Mouse (Mus musculus) intestine, embryonic 14.5 days (tissue): Measurements from ENCODE around the gene Scrg1. TPM values are rescaled to one million over a fixed set of nuclear protein-coding genes. Genes with fewer than 3 reads are reported as not detected.
"Not testable (repeated sequence)": the region's sequence is repeated elsewhere in the genome, so short reads cannot be mapped to it uniquely, and the experiment has no call there.

Experiments used
- ATAC-seq: fragments of 200-750 bp; cut with Nextera tagmentation; replicated peaks from 2 replicates; pipeline ENCODE4 v1.8.0; 2017; ENCODE audit warnings: low read depth, moderate number of reproducible peaks, moderate TSS enrichment, moderate library complexity; ENCODE audit not compliant: low FRiP score, low TSS enrichment
- DNase-seq: peaks from one replicate; pipeline ENCODE4 v3.0.0-alpha.2; 2018; ENCODE audit warnings: low spot score
- H3K27ac ChIP-seq: fragments of 300-500 bp; sonication (generic); 2 replicates; pipeline ENCODE4 v1.5.1; 2014; ENCODE audit warnings: low read depth, mild to moderate bottlenecking, control low read depth
- H3K27me3 ChIP-seq: fragments of 300-500 bp; sonication (generic); replicated peaks from 2 replicates; pipeline ENCODE4 v1.6.1; 2014; ENCODE audit warnings: low read length, control low read depth; ENCODE audit not compliant: control insufficient read depth, insufficient read depth
- H3K36me3 ChIP-seq: fragments of 300-500 bp; sonication (generic); 2 replicates; pipeline ENCODE4 v1.6.1; 2014; ENCODE audit warnings: low read length, control low read depth; ENCODE audit not compliant: control insufficient read depth, insufficient read depth
- H3K4me1 ChIP-seq: fragments of 300-500 bp; sonication (generic); replicated peaks from 2 replicates; pipeline ENCODE4 v1.6.1; 2014; ENCODE audit warnings: low read length, control low read depth, mixed read lengths; ENCODE audit not compliant: control insufficient read depth, insufficient read depth
- H3K4me2 ChIP-seq: fragments of 300-500 bp; sonication (generic); 2 replicates; pipeline ENCODE4 v1.6.1; 2014; ENCODE audit warnings: low read length
- H3K4me3 ChIP-seq: fragments of 300-500 bp; sonication (generic); 2 replicates; pipeline ENCODE4 v1.5.1; 2014; ENCODE audit warnings: low read depth, low read length, control low read depth, mixed read lengths
- H3K9ac ChIP-seq: fragments of 300-500 bp; sonication (generic); 2 replicates; pipeline ENCODE4 v1.6.1; 2014; ENCODE audit warnings: mild to moderate bottlenecking, low read length
- H3K9me3 ChIP-seq: fragments of 300-500 bp; sonication (generic); 2 replicates; pipeline ENCODE4 v1.6.1; 2016; ENCODE audit warnings: low read length, control low read depth; ENCODE audit not compliant: control insufficient read depth
- WGBS: fragments of 180-500 bp; shearing (Covaris S2); extraction: QIAGEN DNeasy Blood & Tissue Kit; methylation state at CpG from one replicate; pipeline ENCODE4 v1.1.7; 2014; 5-methylcytosine and 5-hydroxymethylcytosine counted together
- polyA plus RNA-seq: library from polyadenylated mRNA; unstranded; fragments of >200 nt; fragmentation: Nextera tagmentation; extraction: Ambion mirVana; gene quantifications from 2 replicates; pipeline ENCODE4 v1.2.1, GENCODE M21; 2014

The Scrg1 gene
- polyA plus RNA-seq, 1 experiment from 2014 or later: 0.54 TPM

DNA sequence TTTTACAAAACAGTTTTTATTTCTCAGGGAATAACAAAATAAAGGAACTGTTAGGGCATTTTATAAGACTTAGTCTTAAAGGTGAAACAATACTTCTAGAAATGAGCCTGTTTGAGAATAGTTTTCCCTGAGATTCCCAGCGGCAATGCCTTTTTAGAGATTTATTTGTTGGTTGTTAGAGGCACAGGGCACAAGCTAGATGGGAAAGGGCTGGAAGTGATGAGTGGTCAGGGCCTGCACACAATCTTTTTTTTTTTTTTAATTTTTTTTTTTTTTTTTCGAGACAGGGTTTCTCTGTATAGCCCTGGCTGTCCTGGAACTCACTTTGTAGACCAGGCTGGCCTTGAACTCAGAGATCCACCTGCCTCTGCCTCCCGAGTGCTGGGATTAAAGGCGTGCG is 61.0 kb downstream of the Scrg1 start:
- not testable (repeated sequence) for H3K27ac ChIP-seq, H3K9ac ChIP-seq, H3K27me3 ChIP-seq, H3K4me3 ChIP-seq, H3K4me1 ChIP-seq, H3K9me3 ChIP-seq, ATAC-seq, H3K4me2 ChIP-seq
- peak; percentile 45 for DNase-seq
- WGBS: 94% methylated on average over 4 of the region's 5 CpGs
- H3K36me3 ChIP-seq: peaks cover 42% of the 10 kb centered on the region

DNA sequence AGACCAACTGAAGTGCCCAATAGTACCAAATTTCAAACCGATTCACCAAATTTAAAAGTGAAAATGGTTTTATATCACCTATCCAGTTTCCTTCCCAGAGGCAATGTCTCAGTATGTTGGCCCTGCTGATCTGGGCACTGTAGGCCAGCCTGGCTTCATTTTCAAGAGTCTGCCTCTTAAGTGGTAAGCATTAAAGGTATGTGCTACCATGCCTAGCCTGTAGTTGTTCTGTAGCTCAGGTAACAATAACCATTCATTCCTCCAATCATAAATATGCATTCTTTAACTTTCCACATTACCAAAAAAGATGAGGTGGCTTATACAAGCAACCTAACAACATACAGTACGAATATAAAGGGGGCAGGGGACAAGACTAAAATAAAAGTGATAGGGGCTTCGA is 62.0 kb downstream of the Scrg1 start:
- ATAC-seq (no peak), DNase-seq (no peak)
- Histone ChIP-seq H3K36me3 (peaks cover 42% of the 10 kb centered on the region), H3K27me3 (no peaks in the 10 kb centered on the region), H3K4me1 (0 out of 2 replicates have a peak, but pooled peaks cover 3% of the 10 kb centered on the region), H3K9me3 (no peaks in the 10 kb centered on the region), H3K4me3 (no peak overlapping the region), H3K27ac (no peak overlapping the region), H3K9ac (no peak overlapping the region), H3K4me2 (no peak overlapping the region)
- WGBS: 90% methylated on average over 3 of the region's 3 CpGs

DNA sequence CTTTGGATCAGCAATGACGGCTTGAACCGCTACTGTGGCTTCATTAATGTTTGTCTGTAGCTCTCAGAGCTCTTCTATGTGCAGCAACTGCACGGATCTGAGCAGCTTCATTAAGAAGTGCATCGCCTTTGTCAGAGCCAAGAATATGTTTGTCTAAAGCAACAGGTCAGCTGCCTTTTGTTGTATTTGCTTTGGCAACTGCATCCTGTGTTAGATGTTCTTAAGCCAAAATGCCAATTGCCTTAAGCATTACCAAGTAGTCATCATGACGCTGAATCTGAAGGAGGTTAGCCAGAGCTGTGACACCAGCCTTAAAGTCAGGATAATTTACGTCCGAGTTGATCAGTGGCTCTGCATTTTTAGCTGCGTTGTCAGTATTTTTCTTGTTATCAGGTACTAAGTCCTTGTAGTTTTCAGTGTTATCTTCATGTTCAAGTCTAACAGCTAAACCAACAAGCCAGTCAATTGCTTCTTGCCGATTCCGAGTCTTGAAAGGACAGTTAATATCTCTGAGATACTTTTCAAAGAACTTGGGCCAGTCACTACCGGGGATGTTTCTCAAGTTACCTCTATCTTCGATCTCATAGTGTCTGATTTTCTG is 64.6 kb downstream of the Scrg1 start:
- Histone ChIP-seq H3K27me3 (no peaks in the 10 kb centered on the region), H3K4me3 (no peak overlapping the region), H3K4me1 (no peaks in the 10 kb centered on the region), H3K9ac (no peak overlapping the region), H3K4me2 (no peak overlapping the region), H3K27ac (no peak overlapping the region), H3K9me3 (no peaks in the 10 kb centered on the region), H3K36me3 (peaks cover 26% of the 10 kb centered on the region)
- DNase-seq: no peak
- 82% methylated on average over 12 of the region's 12 CpGs for WGBS
- no peak for ATAC-seq

Other genes with a start within 250 kb of the Scrg1 start
- 13.1 and 15.9 TPM in 2 replicates for gene Hand2, start 134.9 kb upstream of the Scrg1 start, polyA plus RNA-seq
- gene Sap30, start 31.9 kb downstream of the Scrg1 start, polyA plus RNA-seq: 36.6 and 39.7 TPM in 2 replicates
- gene Hmgb2, start 56.0 kb downstream of the Scrg1 start, polyA plus RNA-seq: 340 and 378 TPM in 2 replicates
- 26.4 and 29.5 TPM in 2 replicates for gene Galnt7, start 197.1 kb downstream of the Scrg1 start, polyA plus RNA-seq